Mouse (Mus musculus) adrenal gland, adult 2 months (tissue): ENCODE measurements around the gene Adam10. TPM values are rescaled to one million over a fixed set of nuclear protein-coding genes. Genes with fewer than 3 reads are reported as not detected.

ENCODE experiments used
- DNase-seq: peaks from one replicate; pipeline ENCODE4 v3.0.0; 2021
- long read RNA-seq: library from polyadenylated mRNA; stranded (forward); transcript quantifications from one replicate; pipeline ENCODE4 v2.0.0, GENCODE M21; 2021
- polyA plus RNA-seq: library from polyadenylated mRNA; depleted of rRNA; stranded (reverse); fragments of >200 nt; gene quantifications from 2 replicates; pipeline ENCODE4 v1.2.3, GENCODE M21; 2012; rRNA removed
- total RNA-seq, 2 experiments: library from RNA; stranded (reverse); gene quantifications; 2 replicates each; pipeline ENCODE4 v1.2.3; 2021

The Adam10 gene
- total RNA-seq (10 to 100 TPM; 44.6 to 50.5 TPM), polyA plus RNA-seq (18.2 and 22.5 TPM in 2 replicates)
- long read RNA-seq, full-length matches to known transcripts, result 5 of 9 reads
- long read RNA-seq, partial matches to known transcripts, result 2 of 9 reads
- long read RNA-seq, other reads (novel, unspliced or antisense), result 2 of 9 reads

DNA sequence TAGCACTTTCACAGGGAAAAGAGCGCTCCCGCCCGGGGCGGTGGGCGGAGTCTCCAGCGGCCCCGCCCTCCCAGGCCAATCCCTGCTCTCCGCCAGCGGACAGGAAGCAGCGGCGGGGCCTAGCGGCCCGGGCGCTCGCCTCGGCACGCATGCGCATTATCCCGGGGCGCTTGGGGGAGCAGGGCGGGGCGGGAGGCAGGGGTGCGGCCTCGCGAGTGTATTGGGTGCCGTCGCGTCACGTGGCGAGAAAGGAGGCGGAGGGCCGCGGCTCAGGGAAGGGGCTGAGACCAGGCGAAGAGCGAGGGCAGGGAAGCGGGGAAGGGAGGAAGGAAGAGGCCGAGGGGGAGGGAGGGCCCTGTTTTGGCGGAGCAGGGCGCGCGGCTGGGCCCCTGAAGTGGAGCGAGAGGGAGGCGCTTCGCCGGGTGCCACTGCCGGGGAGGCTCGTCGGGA is at the start of gene Adam10:
Adam10 (plus strand) TSS at position 316 of the 450 bp plus-strand sequence.
- DNase-seq, result peak; percentile 100

DNA sequence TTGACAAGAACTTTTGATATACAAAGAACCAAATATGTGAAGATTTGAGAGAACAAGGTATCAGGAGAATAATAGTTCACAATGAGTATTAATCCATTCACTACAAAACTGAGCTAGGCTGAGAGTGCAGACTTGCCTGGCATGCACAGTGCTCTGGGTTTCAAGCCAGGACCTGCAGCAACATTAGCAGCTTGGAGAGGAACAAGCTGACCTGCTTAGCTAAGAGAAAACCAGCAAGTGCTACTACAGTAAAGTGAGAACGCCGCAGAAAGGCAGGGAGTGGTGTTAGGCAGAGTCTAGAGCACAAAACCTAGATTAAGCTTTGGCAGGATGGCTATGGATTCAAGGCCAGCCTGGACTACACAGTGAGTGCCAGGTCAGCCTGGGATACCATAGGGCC is 49.1 kb upstream of the Adam10 start:
- no peak for DNase-seq

GRCm38 (mm10) chr9:70631665-70632064 is 47.1 kb upstream of the Adam10 start:
- no peak for DNase-seq

DNA sequence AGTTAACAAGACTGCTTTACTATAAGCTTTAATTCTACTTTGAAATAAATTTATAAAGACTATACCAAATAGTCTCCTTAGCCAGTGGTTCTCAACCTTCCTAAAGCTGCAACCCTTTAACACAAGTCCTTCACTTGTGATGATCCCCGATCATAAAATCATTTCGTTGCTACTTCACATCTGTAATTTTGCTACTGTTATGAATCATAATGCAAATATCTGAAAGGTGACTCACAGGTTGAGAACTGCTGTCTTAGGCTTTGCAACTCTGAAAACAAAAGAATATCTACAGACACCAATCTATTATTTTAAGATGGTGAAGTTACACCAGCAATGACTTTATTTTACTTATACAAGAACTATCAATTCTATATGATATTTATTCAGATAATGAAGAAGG is 42.0 kb upstream of the Adam10 start:
- DNase-seq, result no peak

DNA sequence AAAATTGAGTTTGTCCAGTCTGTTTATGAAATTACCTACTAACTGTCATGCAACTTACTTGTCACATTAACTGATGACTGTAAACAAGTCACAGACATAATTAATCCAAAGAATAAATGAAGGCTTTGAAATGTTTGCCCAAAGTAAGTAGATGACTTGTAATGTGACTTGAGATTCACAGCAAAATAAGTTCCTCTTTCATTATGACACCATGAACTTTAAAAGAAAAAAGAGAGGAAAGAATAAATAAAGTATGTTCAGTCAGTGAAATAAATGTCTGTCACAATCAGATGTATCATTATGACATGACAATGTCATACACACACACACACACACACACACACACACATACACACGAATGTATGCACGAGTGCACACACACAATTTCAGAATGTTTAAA is 28.5 kb upstream of the Adam10 start:
- no peak for DNase-seq

GRCm38 (mm10) chr9:70650994-70651393 is 27.8 kb upstream of the Adam10 start:
- no peak for DNase-seq

DNA sequence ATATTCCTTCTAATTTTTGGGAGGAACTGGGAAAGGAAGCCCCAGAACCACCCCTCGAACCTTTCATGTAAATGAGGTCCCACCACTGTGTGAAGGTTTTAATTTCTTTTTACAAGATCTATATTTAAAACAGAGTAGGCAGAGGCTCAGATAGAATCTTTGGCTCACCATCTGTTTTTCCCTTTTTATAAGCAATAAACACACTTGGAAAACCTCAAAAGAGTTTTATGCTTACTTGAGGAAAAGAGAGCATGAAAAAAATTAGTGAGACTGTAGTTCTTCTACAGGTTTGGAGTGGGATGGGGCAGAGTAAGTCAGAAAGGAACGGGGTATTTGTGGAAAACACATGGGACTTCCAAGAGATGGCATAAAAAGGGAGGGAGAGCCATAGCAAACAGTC is 26.6 kb upstream of the Adam10 start:
- no peak for DNase-seq

DNA sequence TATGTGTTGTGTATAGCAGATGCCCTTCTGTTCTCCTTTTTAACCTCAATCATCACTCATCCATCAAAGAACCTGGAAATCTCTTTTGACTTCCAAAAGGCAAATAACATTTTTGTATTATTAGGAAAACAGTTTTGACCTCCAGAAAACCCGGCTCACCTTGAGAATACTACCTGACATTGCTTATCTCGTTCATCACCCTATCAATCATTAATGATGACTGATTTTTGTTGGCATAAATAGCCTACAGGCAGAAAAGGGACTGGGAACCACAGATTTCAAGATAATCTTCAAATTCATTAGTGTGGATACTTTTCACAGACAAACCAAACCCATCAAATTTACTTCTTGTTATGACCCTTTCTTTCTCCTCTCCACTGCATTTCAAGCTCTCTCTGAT is 24.9 kb upstream of the Adam10 start:
- DNase-seq, result no peak

GRCm38 (mm10) chr9:70654496-70654895 is 24.3 kb upstream of the Adam10 start:
- no peak for DNase-seq

DNA sequence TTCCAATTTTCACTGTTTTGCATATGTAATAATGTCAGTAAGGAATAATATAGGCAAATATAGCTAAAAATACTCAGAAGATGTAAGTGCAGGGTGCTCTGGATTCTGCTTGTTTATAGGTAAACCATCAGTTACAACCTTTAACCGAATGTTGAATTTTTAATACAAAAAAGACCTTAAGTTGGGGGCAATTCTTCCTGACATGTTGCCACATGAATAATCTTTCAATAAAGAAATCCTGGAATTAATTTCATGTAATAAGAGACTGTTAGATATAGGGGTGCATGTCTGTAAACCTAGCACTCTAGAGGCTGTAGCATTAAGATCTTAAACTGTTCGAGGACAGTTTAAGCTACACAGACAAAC is 23.1 kb upstream of the Adam10 start:
- DNase-seq, result no peak

DNA sequence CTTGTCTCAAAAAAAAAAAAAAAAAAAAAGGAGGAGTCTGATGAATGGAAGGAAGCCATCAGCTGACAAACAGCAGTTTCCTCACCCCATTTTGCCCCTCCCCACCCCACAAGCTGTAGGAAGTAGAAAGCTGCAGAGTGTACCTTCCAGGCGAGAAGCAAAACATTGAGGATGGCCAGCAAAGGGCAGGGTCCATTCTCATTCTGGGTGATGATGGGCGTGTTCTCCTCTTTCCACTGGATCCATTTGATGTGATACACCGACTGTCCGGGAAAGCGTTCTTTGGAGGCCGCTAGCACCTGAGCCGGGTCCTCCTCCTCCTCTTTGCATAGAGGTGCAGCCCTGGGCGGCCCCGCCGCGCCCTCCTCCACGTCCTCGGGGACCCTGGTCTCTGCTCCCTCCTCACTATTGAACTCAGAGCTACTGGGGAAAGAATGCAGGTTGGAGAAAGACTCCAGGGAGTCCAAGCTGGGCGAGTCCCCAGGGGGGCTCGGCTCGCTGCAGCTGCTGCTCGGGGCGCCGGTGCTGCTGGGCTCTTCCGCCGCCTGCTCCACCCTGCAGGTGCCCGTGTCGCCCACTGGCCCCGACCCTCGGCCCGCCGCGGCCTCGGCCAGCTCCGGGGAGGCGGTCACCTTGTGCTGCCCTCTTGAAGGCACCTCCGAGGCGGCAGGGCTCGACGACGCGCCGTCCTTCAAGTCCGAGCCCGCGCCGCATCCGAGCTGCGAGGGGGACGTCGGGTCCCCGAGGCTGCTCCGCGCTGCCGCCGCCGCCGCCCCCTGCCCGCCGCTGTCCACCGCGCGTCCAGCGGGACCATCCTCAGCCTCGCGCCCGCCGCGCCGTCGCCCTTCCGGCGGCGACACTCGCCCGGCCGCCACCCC is 22.4 kb upstream of the Adam10 start, which contains the start of gene Gm10642:
Gm10642 (plus strand) TSS at position 122 of the 878 bp plus-strand sequence.
- peak; percentile 62 for DNase-seq

DNA sequence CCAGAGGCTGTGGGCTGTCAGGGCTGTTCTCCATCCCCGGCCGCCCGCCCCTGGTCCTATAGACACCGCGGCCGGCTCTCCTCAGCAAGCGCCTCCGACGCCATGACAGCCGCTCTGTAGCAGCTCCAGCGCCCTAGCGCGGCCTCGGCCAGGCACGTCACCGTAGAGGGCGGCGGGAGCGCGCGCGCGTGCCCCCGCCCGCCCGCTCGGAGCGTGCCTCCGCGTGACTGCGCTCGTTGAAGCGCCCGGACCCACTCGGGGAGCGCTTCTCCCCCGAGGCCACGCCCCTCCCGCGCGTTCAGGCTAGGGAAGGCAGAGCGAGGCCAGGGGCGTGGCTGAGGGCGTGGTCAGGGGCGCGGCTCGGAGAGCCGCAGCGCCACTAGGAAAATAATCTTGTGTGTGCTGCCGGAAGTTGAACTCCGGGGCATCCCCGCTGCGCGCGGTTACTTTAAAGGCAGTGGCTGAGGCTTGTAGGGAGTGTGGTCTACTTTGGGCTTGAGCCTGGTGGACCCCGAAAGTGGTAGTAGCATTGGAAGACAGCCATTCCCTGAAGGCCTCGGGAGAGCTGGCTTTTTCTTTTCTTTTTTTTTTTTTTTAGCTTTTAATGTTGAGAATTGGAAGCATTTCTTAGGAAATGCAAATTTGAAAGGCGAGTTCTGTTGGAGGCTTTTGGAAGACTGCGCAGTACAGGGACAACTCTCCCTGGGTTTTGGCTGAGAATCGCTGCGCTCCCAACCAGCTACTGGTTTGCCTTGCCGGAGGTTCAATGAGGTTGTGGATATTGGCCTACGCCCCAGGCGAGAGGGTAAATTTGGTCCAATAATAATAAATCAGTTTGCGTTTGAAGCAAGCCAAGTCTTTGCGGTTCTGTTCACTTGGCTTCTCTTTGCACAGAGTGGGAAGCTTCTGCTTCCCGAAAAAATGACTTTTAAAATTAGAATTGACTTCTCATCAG is 21.5 kb upstream of the Adam10 start, which contains the start of gene Mindy2:
Mindy2 (minus strand) TSS at position 162 of the 955 bp plus-strand sequence.
- peak; percentile 99 for DNase-seq

DNA sequence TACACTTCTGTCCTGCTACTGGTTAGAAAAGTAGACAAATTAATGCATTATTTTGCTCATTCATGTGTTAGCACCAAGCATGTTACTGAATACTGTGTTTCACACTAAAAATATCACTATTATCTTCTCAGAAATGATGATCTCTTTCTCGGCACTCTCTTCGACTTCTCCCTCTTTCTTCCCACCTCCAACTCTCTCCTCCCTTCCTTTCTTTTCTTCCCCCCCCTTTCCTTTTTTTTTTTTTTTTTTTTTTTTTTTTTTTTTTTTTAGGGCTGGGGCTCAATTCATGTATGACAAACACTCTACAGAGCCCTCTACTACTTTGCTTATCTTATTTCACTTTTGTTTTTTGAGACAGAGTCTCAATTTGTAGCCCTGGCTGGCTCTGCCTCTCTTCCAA is 20.5 kb upstream of the Adam10 start:
- no peak for DNase-seq

- no peak for DNase-seq
Measured at GRCm38 (mm10) chr9:70664847-70665246, 13.9 kb upstream of the Adam10 start.

- no peak for DNase-seq
Measured at GRCm38 (mm10) chr9:70665372-70666145, 13.2 kb upstream of the Adam10 start.

DNA sequence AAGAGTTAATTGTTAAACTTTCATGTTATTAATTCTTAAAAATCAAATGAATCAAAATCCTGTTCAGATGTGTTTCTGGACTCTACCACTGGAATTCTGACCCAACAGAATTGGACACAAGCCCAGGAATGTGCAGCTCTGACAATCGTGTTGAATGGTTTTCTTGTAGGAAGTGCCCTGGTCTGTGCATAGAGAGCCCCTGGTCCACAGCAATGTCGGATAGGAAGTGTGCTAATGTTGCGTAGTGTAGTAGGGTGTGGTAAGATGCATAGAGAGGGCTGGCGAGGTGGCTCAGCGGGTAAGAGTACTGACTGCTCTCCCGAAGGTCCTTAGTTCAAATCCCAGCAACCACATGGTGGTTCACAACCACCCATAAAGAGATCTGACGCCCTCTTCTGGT is 12.0 kb upstream of the Adam10 start:
- no peak for DNase-seq

DNA sequence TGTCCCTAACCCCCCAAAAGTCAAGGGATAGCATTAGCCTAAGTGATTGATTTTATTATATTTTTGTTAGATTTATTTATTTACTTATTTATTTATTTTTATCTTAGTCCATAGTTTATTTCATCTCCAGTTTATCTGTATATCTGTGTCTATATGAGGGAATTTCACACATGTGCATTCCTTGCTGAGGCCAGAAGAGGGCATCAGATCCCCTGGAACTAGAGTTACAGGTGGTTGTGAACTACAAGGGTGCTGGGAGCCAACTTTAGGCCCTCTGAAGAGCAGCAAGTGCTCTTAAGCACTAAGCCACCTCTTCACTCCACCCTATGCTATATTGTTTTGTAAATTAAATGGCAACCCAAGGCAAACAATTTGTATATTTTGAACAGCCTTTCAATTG is 10.7 kb upstream of the Adam10 start:
- no peak for DNase-seq

GRCm38 (mm10) chr9:70669197-70669596 is 9.6 kb upstream of the Adam10 start:
- DNase-seq, result no peak

DNA sequence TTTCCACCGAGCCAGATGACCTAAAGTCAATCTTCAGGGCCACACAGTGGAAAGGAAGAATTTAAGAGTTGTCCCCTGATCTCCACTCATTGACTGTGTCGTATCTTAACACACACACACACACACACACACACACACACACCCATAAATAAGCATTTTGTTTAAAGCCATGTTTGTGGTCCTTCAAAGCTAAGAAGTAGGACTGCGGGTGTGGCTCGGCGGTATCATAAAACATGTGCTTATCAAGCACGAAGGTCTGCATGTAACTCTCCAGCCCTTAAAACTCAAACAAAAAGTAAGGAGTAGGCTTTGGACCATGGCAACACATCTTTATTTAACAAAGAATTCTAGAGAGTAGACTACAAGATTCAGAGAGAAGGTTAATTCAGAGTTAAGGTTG is 8.4 kb upstream of the Adam10 start:
- no peak for DNase-seq

DNA sequence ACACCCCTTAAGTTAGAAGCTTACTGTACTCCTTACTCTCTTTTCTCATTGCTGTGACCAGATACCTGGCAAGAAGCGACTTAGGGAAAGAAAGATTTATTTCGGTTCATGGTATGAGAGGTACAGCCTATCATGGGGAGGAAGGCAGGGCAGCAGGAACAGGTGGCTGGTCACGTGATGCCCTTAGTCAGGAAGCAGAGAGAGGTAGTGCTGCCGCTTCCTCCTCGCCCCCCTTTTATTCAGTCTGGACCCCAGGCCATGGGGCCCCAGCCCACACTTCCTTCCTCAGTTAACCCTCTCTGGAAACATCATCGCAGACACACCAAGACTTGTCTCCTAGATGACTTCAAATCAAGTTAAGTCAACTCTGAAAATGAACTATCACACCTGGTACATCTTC is 7.5 kb upstream of the Adam10 start:
- DNase-seq, result no peak

DNA sequence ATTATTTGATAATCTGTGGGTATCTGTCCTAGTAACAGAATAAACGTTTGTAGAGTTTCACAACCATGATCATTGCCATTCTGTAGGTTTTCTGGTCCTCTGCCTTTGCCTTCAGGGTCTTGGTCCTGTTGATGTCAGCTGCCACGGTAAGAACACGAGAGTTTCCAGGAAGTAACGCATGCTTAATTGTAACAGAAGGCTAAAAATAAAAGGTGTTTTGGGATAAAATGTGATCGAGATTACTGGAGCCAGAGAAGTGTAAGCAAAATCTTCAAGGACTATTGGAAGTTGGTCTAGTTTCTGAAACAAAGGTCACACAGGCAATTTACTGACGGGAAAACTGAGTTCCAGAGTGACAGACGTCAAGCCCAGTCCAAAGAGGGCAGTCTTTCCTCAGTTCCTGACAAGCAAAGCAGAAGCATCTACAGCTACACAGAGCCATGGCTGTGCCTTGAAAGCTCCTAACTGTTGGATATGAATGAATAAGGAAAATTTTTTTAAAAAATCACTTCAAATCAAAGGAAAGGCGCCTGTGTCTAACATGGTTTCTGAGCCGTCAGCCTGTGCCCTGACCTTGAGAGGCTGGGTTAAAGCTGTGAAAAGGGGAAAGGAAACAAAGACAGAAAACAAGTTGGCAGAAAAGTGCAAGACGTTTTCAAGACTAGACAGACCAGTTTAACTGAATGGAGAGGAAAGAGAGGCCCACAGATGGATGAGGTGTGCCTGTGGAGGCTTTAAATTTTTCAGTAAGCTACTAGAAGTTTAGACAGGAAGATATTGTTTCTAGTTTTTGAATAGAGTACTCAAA is 6.8 kb upstream of the Adam10 start:
- peak; percentile 27 for DNase-seq
